Mouse (Mus musculus): ENCODE data around the gene Plpp2.

DNA sequence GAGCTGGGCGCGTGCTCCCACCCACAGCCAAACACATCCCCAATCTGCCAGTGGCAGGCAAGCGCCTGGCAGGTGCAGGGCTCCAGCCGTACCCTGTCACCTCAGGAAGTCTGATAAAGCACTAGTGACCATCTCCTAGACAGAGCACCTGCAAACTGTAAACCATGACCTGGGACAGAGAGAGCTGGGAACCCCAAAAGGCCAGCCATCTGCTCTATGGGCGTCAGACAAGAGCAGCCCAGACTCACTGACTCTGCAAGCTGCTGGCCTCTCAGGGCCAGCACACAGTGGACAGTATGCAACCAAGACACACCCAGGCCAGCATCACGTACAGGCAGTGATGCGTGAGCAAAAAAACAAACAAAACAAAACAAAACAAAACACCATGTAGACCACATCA is 45.3 kb upstream of the Plpp2 start:
- TF ChIP-seq ZNF384 (IDR thresholded peaks at IDR 0.05; ENCODE audit: low read depth, low read length): no peak
- TF ChIP-seq CTCF (conservative IDR thresholded peaks at IDR 0.05 in 1 of 2, IDR thresholded peaks at IDR 0.05 in 1 of 2; ENCODE audit: low read depth in 2 of 2, low read length in 2 of 2): no peak
- TF ChIP-seq PAX5 (IDR thresholded peaks at IDR 0.05; ENCODE audit: low read length): no peak
- TF ChIP-seq UBTF (IDR thresholded peaks at IDR 0.05; ENCODE audit: low read depth, low read length): no peak

Data from CH12.LX (cell line).